Mouse (Mus musculus): ENCODE data around the gene Gm13275. TPM values are rescaled to one million over a fixed set of nuclear protein-coding genes. Genes with fewer than 3 reads are reported as not detected.
"Not testable (repeated sequence)": the region's sequence is repeated elsewhere in the genome, so short reads cannot be mapped to it uniquely, and the experiment has no call there.

The Gm13275 gene
- not detected in 2 replicates for polyA plus RNA-seq (2015; fragmentation: Nextera tagmentation; extraction: Ambion mirVana)

DNA sequence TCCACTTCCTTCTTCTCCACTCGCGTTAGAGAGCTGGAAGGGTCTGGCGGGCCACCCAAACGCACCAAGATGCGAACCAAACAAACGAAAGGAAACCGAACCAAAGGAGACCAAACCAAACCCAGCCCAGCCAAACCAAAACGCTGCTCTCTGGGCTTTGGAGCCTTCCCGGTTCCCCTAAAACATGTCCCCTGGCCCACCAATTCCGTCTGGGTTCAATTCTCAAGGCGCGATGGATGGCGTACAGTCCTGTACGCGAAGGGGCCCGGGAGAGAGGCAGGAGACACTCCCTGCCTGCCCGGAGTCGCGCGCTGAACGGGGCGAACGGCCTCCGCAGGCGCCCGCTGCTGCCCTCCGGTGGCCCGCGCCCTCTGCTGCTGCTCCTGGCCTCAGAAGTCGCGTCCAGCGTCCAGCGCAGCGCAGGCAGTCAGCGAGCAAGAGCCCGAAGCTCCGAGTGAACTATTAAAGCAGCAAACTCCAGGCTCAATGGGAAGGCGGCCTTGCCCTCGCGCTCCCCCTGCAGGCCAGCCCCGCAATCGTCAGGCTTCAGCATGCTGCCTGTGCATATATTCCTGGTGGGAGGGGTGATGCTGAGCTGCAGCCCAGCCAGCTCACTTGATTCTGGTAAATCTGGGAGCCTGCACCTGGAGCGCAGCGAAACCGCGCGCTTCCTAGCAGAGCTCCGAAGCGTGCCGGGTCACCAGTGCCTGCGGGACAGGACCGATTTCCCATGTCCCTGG, at the start of gene Gm13275:
Gene Gm13275, plus strand, starts transcription at position 552 of the 740 bp plus-strand sequence.
- not testable (repeated sequence) for H3K4me2 ChIP-seq (replicated peaks); H3K9me3 ChIP-seq; H3K36me3 ChIP-seq; H3K27me3 ChIP-seq; H3K9ac ChIP-seq (replicated peaks); H3K4me1 ChIP-seq; ATAC-seq (replicated peaks); H3K4me3 ChIP-seq; H3K27ac ChIP-seq (replicated peaks)
- WGBS: 0% methylated on average over 15 of the region's 52 CpGs

DNA sequence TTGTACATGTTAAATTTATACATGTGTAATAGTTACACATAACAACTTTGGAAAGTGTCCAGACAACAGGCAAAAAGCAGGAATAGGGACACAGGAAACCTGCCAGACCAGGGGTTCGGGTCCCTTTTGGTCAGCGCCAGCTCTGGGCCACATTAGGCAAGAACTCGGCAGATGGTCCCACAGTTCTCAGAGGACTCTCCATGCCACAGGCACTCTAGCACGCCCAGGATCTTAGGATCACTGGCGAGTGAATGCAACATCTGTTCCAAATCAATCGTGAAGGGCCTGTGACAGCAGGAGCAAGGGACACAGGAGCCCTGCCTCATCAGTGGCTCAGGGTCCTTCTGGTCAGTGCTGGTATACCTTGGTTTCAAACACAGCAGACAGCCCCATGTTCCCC, 44.4 kb upstream of the Gm13275 start:
- Histone ChIP-seq H3K36me3 (no peaks in the 10 kb centered on the region), H3K4me2 (replicated peaks) (no peak overlapping the region), H3K27ac (replicated peaks) (no peak overlapping the region), H3K4me1 (no peaks in the 10 kb centered on the region), H3K9me3 (no peaks in the 10 kb centered on the region), H3K4me3 (no peak overlapping the region), H3K9ac (replicated peaks) (no peak overlapping the region), H3K27me3 (no peaks in the 10 kb centered on the region)
- ATAC-seq (replicated peaks): no peak
- 75% methylated on average over 6 of the region's 6 CpGs for WGBS

DNA sequence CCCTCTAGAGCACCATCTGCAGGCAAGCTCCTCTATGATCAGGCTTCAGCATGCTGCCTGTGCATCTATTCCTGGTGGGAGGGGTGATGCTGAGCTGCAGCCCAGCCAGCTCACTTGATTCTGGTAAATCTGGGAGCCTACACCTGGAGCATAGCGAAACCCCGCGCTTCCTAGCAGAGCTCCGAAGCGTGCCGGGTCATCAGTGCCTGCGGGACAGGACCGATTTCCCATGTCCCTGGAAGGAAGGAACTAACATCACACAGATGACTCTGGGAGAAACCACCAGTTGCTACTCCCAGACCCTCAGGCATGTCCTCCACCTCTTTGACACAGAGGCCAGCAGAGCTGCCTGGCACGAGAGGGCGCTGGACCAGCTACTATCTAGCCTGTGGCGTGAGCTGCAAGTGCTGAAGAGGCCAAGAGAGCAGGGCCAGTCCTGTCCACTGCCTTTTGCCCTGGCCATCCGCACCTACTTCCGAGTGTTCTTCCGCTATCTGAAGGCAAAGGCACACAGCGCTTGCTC, 39.4 kb upstream of the Gm13275 start, which contains the start of gene Gm13271:
Gene Gm13271, plus strand, starts transcription at position 51 of the 523 bp plus-strand sequence.
- WGBS: 75% methylated on average over 15 of the region's 15 CpGs
- H3K4me2 ChIP-seq (replicated peaks); H3K9ac ChIP-seq (replicated peaks); H3K27ac ChIP-seq (replicated peaks); H3K36me3 ChIP-seq; H3K27me3 ChIP-seq; H3K4me1 ChIP-seq; H3K9me3 ChIP-seq; ATAC-seq (replicated peaks); H3K4me3 ChIP-seq: not testable (repeated sequence)

DNA sequence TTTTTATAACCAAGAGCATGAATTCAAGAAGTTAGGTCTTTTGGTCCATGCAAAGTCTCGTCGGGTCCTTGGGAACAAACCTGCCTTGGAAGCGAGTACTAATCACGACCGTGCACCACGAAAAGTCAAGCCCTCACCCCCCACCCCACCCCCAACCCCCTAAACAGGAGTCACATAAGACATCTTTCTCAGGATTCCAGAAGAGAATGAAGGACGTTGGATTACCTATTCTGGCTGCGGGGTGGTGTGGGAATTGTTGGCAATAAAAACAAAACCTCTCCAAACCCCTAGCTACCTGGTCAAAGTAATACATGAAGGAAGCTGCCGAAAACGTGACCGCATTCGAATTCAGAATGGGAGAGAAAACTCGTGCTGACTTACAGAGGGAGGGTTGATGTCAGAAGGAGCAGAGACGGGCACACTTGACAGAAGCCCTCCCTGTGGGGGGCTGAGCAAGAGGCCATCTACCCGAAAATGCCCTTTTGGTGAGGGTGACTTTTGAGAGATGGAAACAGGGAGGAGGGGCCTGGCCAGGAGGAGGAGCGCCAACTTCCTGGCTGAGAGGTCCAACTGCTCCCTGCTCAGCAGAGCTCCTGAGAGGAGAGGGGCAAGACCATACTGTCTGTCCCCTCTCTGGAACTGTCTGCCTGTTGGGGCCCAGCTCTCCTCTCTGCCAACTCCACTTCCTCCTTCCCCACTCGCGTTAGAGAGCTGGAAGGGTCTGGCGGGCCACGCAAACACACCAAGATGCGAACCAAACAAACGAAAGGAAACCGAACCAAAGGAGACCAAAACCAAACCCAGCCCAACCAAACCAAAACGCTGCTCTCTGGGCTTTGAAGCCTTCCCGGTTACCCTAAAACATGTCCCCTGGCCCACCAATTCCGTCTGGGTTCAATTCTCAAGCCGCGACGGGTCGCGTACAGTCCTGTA, 37.4 kb upstream of the Gm13275 start:
- 11% methylated on average over 28 of the region's 31 CpGs for WGBS
- ATAC-seq (replicated peaks); H3K36me3 ChIP-seq; H3K9me3 ChIP-seq; H3K4me1 ChIP-seq; H3K27me3 ChIP-seq: not testable (repeated sequence)
- Histone ChIP-seq H3K27ac (replicated peaks) (peak overlapping the region; percentile 19), H3K4me2 (replicated peaks) (peak overlapping the region; percentile 89), H3K4me3 (peak overlapping the region; percentile 47), H3K9ac (replicated peaks) (peak overlapping the region; percentile 35)

DNA sequence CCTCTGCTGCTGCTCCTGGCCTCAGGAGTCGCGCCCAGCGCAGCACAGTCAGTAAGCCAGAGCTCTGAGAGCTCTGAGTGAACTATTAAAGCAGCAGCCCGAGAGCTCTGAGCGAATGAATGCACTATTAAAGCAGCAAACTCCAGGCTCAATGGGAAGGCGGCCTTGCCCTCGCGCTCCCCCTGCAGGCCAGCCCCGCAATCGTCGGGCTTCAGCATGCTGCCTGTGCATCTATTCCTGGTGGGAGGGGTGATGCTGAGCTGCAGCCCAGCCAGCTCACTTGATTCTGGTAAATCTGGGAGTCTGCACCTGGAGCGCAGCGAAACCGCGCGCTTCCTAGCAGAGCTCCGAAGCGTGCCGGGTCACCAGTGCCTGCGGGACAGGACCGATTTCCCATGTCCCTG, 36.7 kb upstream of the Gm13275 start:
- peak; percentile 100 for ATAC-seq (replicated peaks)
- Histone ChIP-seq H3K9ac (replicated peaks) (peak overlapping the region; percentile 35), H3K4me2 (replicated peaks) (peak overlapping the region; percentile 89), H3K27ac (replicated peaks) (peak overlapping the region; percentile 19), H3K4me3 (peak overlapping the region; percentile 47)
- not testable (repeated sequence) for H3K27me3 ChIP-seq, H3K36me3 ChIP-seq, H3K9me3 ChIP-seq, H3K4me1 ChIP-seq
- under 1% methylated on average over 21 of the region's 21 CpGs for WGBS

DNA sequence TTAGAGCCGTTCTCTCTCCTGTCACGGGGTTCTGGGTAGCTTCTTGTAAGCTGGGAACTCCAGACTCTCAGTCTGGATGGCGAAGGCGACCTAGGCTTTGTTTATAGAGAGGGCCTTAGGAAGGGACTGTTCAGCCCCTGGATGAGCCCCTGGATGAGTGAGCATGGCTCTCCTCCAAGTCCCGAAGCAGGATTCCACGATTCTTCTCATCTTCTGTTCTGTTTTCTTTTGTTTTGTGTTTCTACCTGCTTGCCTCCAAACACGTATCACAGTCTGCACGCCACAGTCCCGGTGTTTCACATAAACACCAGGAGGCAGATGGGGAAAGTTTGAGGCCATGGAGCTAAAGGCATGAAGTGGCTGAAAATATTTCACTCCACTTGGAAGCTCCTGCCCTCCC, 35.5 kb upstream of the Gm13275 start:
- H3K4me2 ChIP-seq (replicated peaks); H3K27me3 ChIP-seq; H3K9me3 ChIP-seq; H3K4me1 ChIP-seq; H3K9ac ChIP-seq (replicated peaks); H3K36me3 ChIP-seq; H3K27ac ChIP-seq (replicated peaks); ATAC-seq (replicated peaks); H3K4me3 ChIP-seq: not testable (repeated sequence)
- 81% methylated on average over 9 of the region's 9 CpGs for WGBS

DNA sequence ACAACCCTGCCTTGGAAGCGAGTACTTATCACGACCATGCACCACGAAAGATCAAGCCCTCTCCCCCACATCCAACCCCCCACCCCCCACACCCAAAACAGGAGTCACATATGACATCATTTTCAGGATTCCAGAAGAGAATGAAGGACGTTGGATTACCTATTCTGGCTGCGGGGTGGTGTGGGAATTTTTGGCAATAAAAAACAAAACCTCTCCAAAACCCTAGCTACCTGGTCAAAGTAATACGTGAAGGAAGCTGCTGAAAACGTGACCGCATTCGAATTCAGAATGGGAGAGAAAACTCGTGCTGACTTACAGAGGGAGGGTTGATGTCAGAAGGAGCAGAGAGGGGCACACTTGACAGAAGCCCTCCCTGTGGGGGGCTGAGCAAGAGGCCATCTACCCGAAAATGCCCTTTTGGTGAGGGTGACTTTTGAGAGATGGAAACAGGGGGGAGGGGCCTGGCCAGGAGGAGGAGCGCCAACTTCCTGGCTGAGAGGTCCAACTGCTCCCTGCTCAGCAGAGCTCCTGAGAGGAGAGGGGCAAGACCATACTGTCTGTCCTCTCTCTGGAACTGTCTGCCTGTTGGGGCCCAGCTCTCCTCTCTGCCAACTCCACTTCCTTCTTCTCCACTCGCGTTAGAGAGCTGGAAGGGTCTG, 34.5 kb upstream of the Gm13275 start, which contains the start of gene Gm13283:
Gene Gm13283, plus strand, starts transcription at position 510 of the 659 bp plus-strand sequence.
- Histone ChIP-seq H3K4me2 (replicated peaks) (peak within 1 kb of the TSS; percentile 63), H3K4me3 (peak within 1 kb of the TSS; percentile 36), H3K9ac (replicated peaks) (0 out of 2 replicates have a peak within 1 kb of the TSS, but pooled peaks have one; percentile 16)
- H3K36me3 ChIP-seq; H3K27me3 ChIP-seq; H3K9me3 ChIP-seq; H3K27ac ChIP-seq (replicated peaks); H3K4me1 ChIP-seq; ATAC-seq (replicated peaks): not testable (repeated sequence)
- 33% methylated on average over 10 of the region's 14 CpGs for WGBS

DNA sequence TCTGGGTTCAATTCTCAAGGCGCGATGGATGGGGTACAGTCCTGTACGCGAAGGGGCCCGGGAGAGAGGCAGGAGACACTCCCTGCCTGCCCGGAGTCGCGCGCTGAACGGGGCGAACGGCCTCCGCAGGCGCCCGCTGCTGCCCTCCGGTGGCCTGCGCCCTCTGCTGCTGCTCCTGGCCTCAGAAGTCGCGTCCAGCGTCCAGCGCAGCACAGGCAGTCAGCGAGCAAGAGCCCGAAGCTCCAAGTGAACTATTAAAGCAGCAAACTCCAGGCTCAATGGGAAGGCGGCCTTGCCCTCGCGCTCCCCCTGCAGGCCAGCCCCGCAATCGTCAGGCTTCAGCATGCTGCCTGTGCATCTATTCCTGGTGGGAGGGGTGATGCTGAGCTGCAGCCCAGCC, 33.9 kb upstream of the Gm13275 start:
- H3K36me3 ChIP-seq; H3K27ac ChIP-seq (replicated peaks); H3K4me1 ChIP-seq; ATAC-seq (replicated peaks); H3K9me3 ChIP-seq; H3K27me3 ChIP-seq: not testable (repeated sequence)
- Histone ChIP-seq H3K9ac (replicated peaks) (0 out of 2 replicates have a peak overlapping the region, but pooled peaks have one; percentile 16), H3K4me3 (peak overlapping the region; percentile 36), H3K4me2 (replicated peaks) (peak overlapping the region; percentile 63)
- WGBS: under 1% methylated on average over 24 of the region's 28 CpGs

DNA sequence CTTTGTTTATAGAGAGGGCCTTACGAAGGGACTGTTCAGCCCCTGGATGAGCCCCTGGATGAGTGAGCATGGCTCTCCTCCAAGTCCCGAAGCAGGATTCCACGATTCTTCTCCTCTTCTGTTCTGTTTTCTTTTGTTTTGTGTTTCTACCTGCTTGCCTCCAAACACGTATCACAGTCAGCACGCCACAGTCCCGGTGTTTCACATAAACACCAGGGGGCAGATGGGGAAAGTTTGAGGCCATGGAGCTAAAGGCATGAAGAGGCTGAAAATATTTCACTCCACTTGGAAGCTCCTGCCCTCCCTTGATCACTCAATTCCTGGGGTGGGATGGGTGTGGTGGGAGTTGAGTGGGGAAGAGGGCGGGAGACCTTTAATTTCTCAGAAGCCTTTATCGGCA, 32.5 kb upstream of the Gm13275 start:
- WGBS: 64% methylated on average over 6 of the region's 8 CpGs
- not testable (repeated sequence) for ATAC-seq (replicated peaks)

DNA sequence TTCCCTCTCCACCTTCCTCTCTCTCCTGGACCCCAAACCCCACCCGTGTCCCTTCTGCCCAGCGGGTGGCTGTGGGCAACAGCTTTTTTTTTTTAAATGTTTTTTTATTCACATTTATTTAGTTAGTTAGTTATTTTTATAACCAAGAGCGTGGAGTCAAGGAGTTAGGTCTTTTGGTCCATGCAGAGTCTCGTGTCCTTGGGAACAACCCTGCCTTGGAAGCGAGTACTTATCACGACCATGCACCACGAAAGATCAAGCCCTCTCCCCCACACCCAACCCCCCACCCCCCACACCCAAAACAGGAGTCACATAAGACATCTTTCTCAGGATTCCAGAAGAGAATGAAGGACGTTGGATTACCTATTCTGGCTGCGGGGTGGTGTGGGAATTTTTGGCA, 31.9 kb upstream of the Gm13275 start:
- not testable (repeated sequence) for H3K27ac ChIP-seq (replicated peaks); H3K4me2 ChIP-seq (replicated peaks); H3K4me3 ChIP-seq; H3K4me1 ChIP-seq; H3K9ac ChIP-seq (replicated peaks); H3K27me3 ChIP-seq; H3K9me3 ChIP-seq; H3K36me3 ChIP-seq; ATAC-seq (replicated peaks)
- 59% methylated on average over 9 of the region's 9 CpGs for WGBS

More for the DNA sequence above, 32.5 kb upstream of the Gm13275 start:
- H3K4me2 ChIP-seq (replicated peaks); H3K9ac ChIP-seq (replicated peaks); H3K4me1 ChIP-seq; H3K27me3 ChIP-seq; H3K9me3 ChIP-seq; H3K36me3 ChIP-seq; H3K27ac ChIP-seq (replicated peaks); H3K4me3 ChIP-seq: not testable (repeated sequence)

DNA sequence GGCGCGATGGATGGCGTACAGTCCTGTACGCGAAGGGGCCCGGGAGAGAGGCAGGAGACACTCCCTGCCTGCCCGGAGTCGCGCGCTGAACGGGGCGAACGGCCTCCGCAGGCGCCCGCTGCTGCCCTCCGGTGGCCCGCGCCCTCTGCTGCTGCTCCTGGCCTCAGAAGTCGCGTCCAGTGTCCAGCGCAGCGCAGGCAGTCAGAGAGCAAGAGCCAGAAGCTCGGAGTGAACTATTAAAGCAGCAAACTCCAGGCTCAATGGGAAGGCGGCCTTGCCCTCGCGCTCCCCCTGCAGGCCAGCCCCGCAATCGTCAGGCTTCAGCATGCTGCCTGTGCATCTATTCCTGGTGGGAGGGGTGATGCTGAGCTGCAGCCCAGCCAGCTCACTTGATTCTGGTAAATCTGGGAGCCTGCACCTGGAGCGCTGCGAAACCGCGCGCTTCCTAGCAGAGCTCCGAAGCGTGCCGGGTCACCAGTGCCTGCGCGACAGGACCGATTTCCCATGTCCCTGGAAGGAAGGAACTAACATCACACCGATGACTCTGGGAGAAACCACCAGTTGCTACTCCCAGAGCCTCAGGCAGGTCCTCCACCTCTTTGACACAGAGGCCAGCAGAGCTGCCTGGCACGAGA, 30.8 kb upstream of the Gm13275 start:
- H3K27me3 ChIP-seq; ATAC-seq (replicated peaks); H3K9me3 ChIP-seq; H3K27ac ChIP-seq (replicated peaks); H3K36me3 ChIP-seq; H3K4me1 ChIP-seq: not testable (repeated sequence)
- Histone ChIP-seq H3K4me3 (peak overlapping the region; percentile 41), H3K4me2 (replicated peaks) (peak overlapping the region; percentile 63), H3K9ac (replicated peaks) (0 out of 2 replicates have a peak overlapping the region, but pooled peaks have one; percentile 24)
- 2% methylated on average over 34 of the region's 42 CpGs for whole genome bisulfite sequencing

All from forebrain, embryonic 15.5 days (tissue).